Mouse (Mus musculus) limb, embryonic 12.5 days (tissue): ENCODE measurements around the gene Gm1123. TPM values are rescaled to one million over a fixed set of nuclear protein-coding genes. Genes with fewer than 3 reads are reported as not detected.

Source experiments
- ATAC-seq: fragments of 200-750 bp; cut with Nextera tagmentation; 2 replicates; pipeline ENCODE4 v1.8.0; 2017; ENCODE audit warnings: low read depth, moderate TSS enrichment; ENCODE audit not compliant: insufficient number of reproducible peaks, insufficient read depth, low FRiP score, low TSS enrichment
- H3K27ac ChIP-seq: fragments of 300-500 bp; sonication (generic); 2 replicates; pipeline ENCODE4 v1.5.1; 2016; ENCODE audit warnings: mild to moderate bottlenecking, moderate library complexity
- H3K27me3 ChIP-seq: fragments of 300-500 bp; sonication (generic); 2 replicates; pipeline ENCODE4 v1.6.1; 2016; ENCODE audit warnings: mild to moderate bottlenecking, moderate library complexity
- H3K36me3 ChIP-seq: fragments of 300-500 bp; sonication (generic); 2 replicates; pipeline ENCODE4 v1.6.1; 2016; ENCODE audit warnings: mild to moderate bottlenecking, moderate library complexity
- H3K4me1 ChIP-seq: fragments of 300-500 bp; sonication (generic); replicated peaks from 2 replicates; pipeline ENCODE4 v1.6.1; 2016
- H3K4me2 ChIP-seq: fragments of 300-500 bp; sonication (generic); 2 replicates; pipeline ENCODE4 v1.6.1; 2016; ENCODE audit warnings: mild to moderate bottlenecking, moderate library complexity
- H3K4me3 ChIP-seq: fragments of 300-500 bp; sonication (generic); replicated peaks from 2 replicates; pipeline ENCODE4 v1.5.1; 2016; ENCODE audit warnings: mild to moderate bottlenecking
- H3K9ac ChIP-seq: fragments of 300-500 bp; sonication (generic); replicated peaks from 2 replicates; pipeline ENCODE4 v1.6.1; 2016; ENCODE audit warnings: mild to moderate bottlenecking, moderate library complexity
- H3K9me3 ChIP-seq: fragments of 300-500 bp; sonication (generic); 2 replicates; pipeline ENCODE4 v1.6.1; 2016; ENCODE audit warnings: mild to moderate bottlenecking, moderate library complexity
- WGBS: fragments of 180-500 bp; shearing (Covaris S2); methylation state at CpG from one replicate; pipeline ENCODE4 v1.1.7; 2016; 5-methylcytosine and 5-hydroxymethylcytosine counted together
- polyA plus RNA-seq: library from polyadenylated mRNA; unstranded; fragments of >200 nt; fragmentation: Nextera tagmentation; extraction: Ambion mirVana; gene quantifications from 2 replicates; pipeline ENCODE4 v1.2.1, GENCODE M21; 2016

The Gm1123 gene
- polyA plus RNA-seq, 1 experiment from 2014 or later = not detected

GRCm38 (mm10) chr9:99001326-99001725 is 34.2 kb downstream of the Gm1123 start:
- H3K4me1 ChIP-seq = no peaks in the 10 kb centered on the region
- no peak overlapping the region for H3K27ac ChIP-seq
- H3K4me2 ChIP-seq = no peak overlapping the region
- H3K9me3 ChIP-seq = no peaks in the 10 kb centered on the region
- WGBS = 89% methylated on average over 6 of the region's 6 CpGs
- peaks cover 39% of the 10 kb centered on the region for H3K36me3 ChIP-seq
- H3K9ac ChIP-seq = no peak overlapping the region
- no peak overlapping the region for H3K4me3 ChIP-seq
- no peak for ATAC-seq
- H3K27me3 ChIP-seq = no peaks in the 10 kb centered on the region

- Histone ChIP-seq H3K36me3 (peaks cover 36% of the 10 kb centered on the region), H3K27ac (no peak overlapping the region), H3K27me3 (no peaks in the 10 kb centered on the region), H3K4me1 (no peaks in the 10 kb centered on the region), H3K9ac (no peak overlapping the region), H3K9me3 (no peaks in the 10 kb centered on the region), H3K4me2 (no peak overlapping the region), H3K4me3 (no peak overlapping the region)
- ATAC-seq = no peak
- WGBS = 88% methylated on average over 9 of the region's 9 CpGs
Observed at GRCm38 (mm10) chr9:98999881-99000339, 35.6 kb downstream of the Gm1123 start.

GRCm38 (mm10) chr9:98994103-98994502 is 41.4 kb downstream of the Gm1123 start:
- Histone ChIP-seq H3K36me3 (peaks cover 22% of the 10 kb centered on the region; the same call in 1 of the 2 replicates), H3K4me2 (no peak overlapping the region), H3K4me3 (no peak overlapping the region), H3K4me1 (peaks cover 4% of the 10 kb centered on the region), H3K27ac (no peak overlapping the region), H3K9me3 (no peaks in the 10 kb centered on the region), H3K9ac (no peak overlapping the region), H3K27me3 (no peaks in the 10 kb centered on the region)
- ATAC-seq = no peak
- 94% methylated on average over 4 of the region's 4 CpGs for WGBS

GRCm38 (mm10) chr9:98987131-98987530 is 48.4 kb downstream of the Gm1123 start:
- H3K4me3 ChIP-seq = peak overlapping the region; percentile 79
- no peak overlapping the region for H3K27ac ChIP-seq
- peaks cover 25% of the 10 kb centered on the region for H3K4me1 ChIP-seq
- H3K36me3 ChIP-seq = no peaks in the 10 kb centered on the region
- H3K27me3 ChIP-seq = peaks cover 15% of the 10 kb centered on the region
- H3K9ac ChIP-seq = peak overlapping the region; percentile 79
- 49% methylated on average over 9 of the region's 9 CpGs for WGBS
- no peaks in the 10 kb centered on the region for H3K9me3 ChIP-seq
- peak overlapping the region; percentile 89 for H3K4me2 ChIP-seq
- no peak for ATAC-seq

- peak overlapping the region; percentile 79 for H3K9ac ChIP-seq
- H3K36me3 ChIP-seq = no peaks in the 10 kb centered on the region
- H3K4me2 ChIP-seq = peak overlapping the region; percentile 89
- H3K4me1 ChIP-seq = peaks cover 25% of the 10 kb centered on the region
- ATAC-seq = peak; percentile 71
- H3K27ac ChIP-seq = no peak overlapping the region
- under 1% methylated on average over 43 of the region's 50 CpGs for WGBS
- H3K27me3 ChIP-seq = peaks cover 16% of the 10 kb centered on the region
- peak overlapping the region; percentile 79 for H3K4me3 ChIP-seq
- no peaks in the 10 kb centered on the region for H3K9me3 ChIP-seq
Observed at GRCm38 (mm10) chr9:98986476-98987096, 48.9 kb downstream of the Gm1123 start.

GRCm38 (mm10) chr9:98985800-98986475 is 49.6 kb downstream of the Gm1123 start, which contains the start of gene Faim:
Gene Faim, plus strand, starts transcription at chr9:98986373.
- peak within 1 kb of the TSS; percentile 89 for H3K4me2 ChIP-seq
- peak within 1 kb of the TSS; percentile 79 for H3K4me3 ChIP-seq
- H3K27ac ChIP-seq = peak within 1 kb of the TSS; percentile 50; the same call in 1 of the 2 replicates
- H3K27me3 ChIP-seq = peaks cover 16% of the 10 kb centered on the region
- peaks cover 25% of the 10 kb centered on the region for H3K4me1 ChIP-seq
- 2% methylated on average over 42 of the region's 45 CpGs for WGBS
- H3K9ac ChIP-seq = peak within 1 kb of the TSS; percentile 79
- no peaks in the 10 kb centered on the region for H3K9me3 ChIP-seq
- ATAC-seq = peak; percentile 95
- H3K36me3 ChIP-seq = no peaks in the 10 kb centered on the region

- Histone ChIP-seq H3K4me2 (peak overlapping the region; percentile 63), H3K36me3 (no peaks in the 10 kb centered on the region), H3K9me3 (no peaks in the 10 kb centered on the region), H3K4me1 (peaks cover 8% of the 10 kb centered on the region), H3K27me3 (peaks cover 36% of the 10 kb centered on the region), H3K4me3 (peak overlapping the region; percentile 36), H3K27ac (no peak overlapping the region), H3K9ac (peak overlapping the region; percentile 19; the same call in 1 of the 2 replicates)
- WGBS = 5% methylated on average over 29 of the region's 29 CpGs
- ATAC-seq = peak; percentile 34; the same call in 1 of the 2 replicates
Observed at GRCm38 (mm10) chr9:98979431-98980416, 55.8 kb downstream of the Gm1123 start.

GRCm38 (mm10) chr9:98976520-98976919 is 59.0 kb downstream of the Gm1123 start:
- Histone ChIP-seq H3K9me3 (no peaks in the 10 kb centered on the region), H3K9ac (no peak overlapping the region), H3K4me1 (peaks cover 13% of the 10 kb centered on the region), H3K27ac (no peak overlapping the region), H3K36me3 (no peaks in the 10 kb centered on the region), H3K4me3 (no peak overlapping the region), H3K4me2 (no peak overlapping the region), H3K27me3 (peaks cover 43% of the 10 kb centered on the region)
- ATAC-seq = no peak
- WGBS = 53% methylated on average over 5 of the region's 5 CpGs

- peaks cover 13% of the 10 kb centered on the region for H3K4me1 ChIP-seq
- no peak overlapping the region for H3K4me2 ChIP-seq
- ATAC-seq = no peak
- no peak overlapping the region for H3K4me3 ChIP-seq
- no peaks in the 10 kb centered on the region for H3K36me3 ChIP-seq
- 81% methylated on average over 1 of the region's 1 CpGs for WGBS
- H3K27me3 ChIP-seq = peaks cover 46% of the 10 kb centered on the region
- H3K27ac ChIP-seq = no peak overlapping the region
- H3K9ac ChIP-seq = no peak overlapping the region
- no peaks in the 10 kb centered on the region for H3K9me3 ChIP-seq
Observed at GRCm38 (mm10) chr9:98976081-98976480, 59.4 kb downstream of the Gm1123 start.

- no peak for ATAC-seq
- 28% methylated on average over 2 of the region's 2 CpGs for WGBS
- no peak overlapping the region for H3K9ac ChIP-seq
- peaks cover 58% of the 10 kb centered on the region for H3K27me3 ChIP-seq
- no peak overlapping the region for H3K4me3 ChIP-seq
- H3K9me3 ChIP-seq = peaks cover 3% of the 10 kb centered on the region; the same call in 1 of the 2 replicates
- H3K4me1 ChIP-seq = peaks cover 11% of the 10 kb centered on the region
- H3K4me2 ChIP-seq = no peak overlapping the region
- no peaks in the 10 kb centered on the region for H3K36me3 ChIP-seq
- no peak overlapping the region for H3K27ac ChIP-seq
Observed at GRCm38 (mm10) chr9:98974898-98975297, 60.6 kb downstream of the Gm1123 start.
